Mouse (Mus musculus): ENCODE data around the gene Ccdc117. TPM values are rescaled to one million over a fixed set of nuclear protein-coding genes. Genes with fewer than 3 reads are reported as not detected.
"Not testable (repeated sequence)": the region's sequence is repeated elsewhere in the genome, so short reads cannot be mapped to it uniquely, and the experiment has no call there.

Ccdc117 gene
- total RNA-seq, 1 experiment, result 27.4 TPM

- in situ Hi-C loops (cut with MboI; ENCODE audit: low sequenced_read_pairs in 2 of 2, unreplicated experiment in 2 of 2), result no loop called here
- H3K27ac ChIP-seq (ENCODE audit: insufficient read depth, low read depth, low read length, poor library complexity, severe bottlenecking), result no peak overlapping the region
- DNase-seq (ENCODE audit: low read depth, low spot score), result no peak
- no peaks in the 10 kb centered on the region for H3K9me3 ChIP-seq (ENCODE audit: control insufficient read depth, insufficient read depth, low read depth, low read length)
- H3K9ac ChIP-seq (ENCODE audit: insufficient read depth, low read depth, low read length, poor library complexity, severe bottlenecking), result no peak overlapping the region
- H3K4me3 ChIP-seq (ENCODE audit: insufficient read depth in 1 of 2, low read depth in 1 of 2, low read length in 2 of 2, poor library complexity in 1 of 2, severe bottlenecking in 1 of 2), result no peak overlapping the region
- H3K36me3 ChIP-seq (ENCODE audit: control insufficient read depth, insufficient read depth, low read length, poor library complexity, severe bottlenecking), result no peaks in the 10 kb centered on the region
- no peak for TF ChIP-seq ZNF384 (IDR thresholded peaks at IDR 0.05; ENCODE audit: low read depth, low read length)
- no peak for TF ChIP-seq ZC3H11A (IDR thresholded peaks at IDR 0.05; ENCODE audit: borderline replicate concordance, low read depth, low read length)
- no peak for TF ChIP-seq MAFK (IDR thresholded peaks at IDR 0.05; ENCODE audit: insufficient read depth, low read depth, low read length)
- no peak for TF ChIP-seq CHD2 (IDR thresholded peaks at IDR 0.05; ENCODE audit: low read depth, low read length)
- TF ChIP-seq HCFC1 (IDR thresholded peaks at IDR 0.05; ENCODE audit: borderline replicate concordance, insufficient read depth, low read length), result no peak
- H3K4me1 ChIP-seq (ENCODE audit: control insufficient read depth in 2 of 2, insufficient read depth in 2 of 2, low read length in 2 of 2, poor library complexity in 1 of 2), result no peaks in the 10 kb centered on the region
Observed at GRCm38 (mm10) chr11:5551430-5551829, 9.4 kb upstream of the Ccdc117 start.

- no peak overlapping the region for H3K27ac ChIP-seq (ENCODE audit: insufficient read depth, low read depth, low read length, poor library complexity, severe bottlenecking)
- TF ChIP-seq CHD2 (IDR thresholded peaks at IDR 0.05; ENCODE audit: low read depth, low read length), result no peak
- no peak for TF ChIP-seq ZNF384 (IDR thresholded peaks at IDR 0.05; ENCODE audit: low read depth, low read length)
- TF ChIP-seq HCFC1 (IDR thresholded peaks at IDR 0.05; ENCODE audit: borderline replicate concordance, insufficient read depth, low read length), result no peak
- TF ChIP-seq ZC3H11A (IDR thresholded peaks at IDR 0.05; ENCODE audit: borderline replicate concordance, low read depth, low read length), result no peak
- TF ChIP-seq MAFK (IDR thresholded peaks at IDR 0.05; ENCODE audit: insufficient read depth, low read depth, low read length), result no peak
- DNase-seq (ENCODE audit: low read depth, low spot score), result no peak
- H3K36me3 ChIP-seq (ENCODE audit: control insufficient read depth, insufficient read depth, low read length, poor library complexity, severe bottlenecking), result no peaks in the 10 kb centered on the region
- H3K4me3 ChIP-seq (ENCODE audit: insufficient read depth in 1 of 2, low read depth in 1 of 2, low read length in 2 of 2, poor library complexity in 1 of 2, severe bottlenecking in 1 of 2), result no peak overlapping the region
- no peak overlapping the region for H3K9ac ChIP-seq (ENCODE audit: insufficient read depth, low read depth, low read length, poor library complexity, severe bottlenecking)
- peaks cover 3 to 7% of the 10 kb centered on the region in 2 experiments; a peak in 2 of 4 replicates for H3K4me1 ChIP-seq (ENCODE audit: control insufficient read depth in 2 of 2, insufficient read depth in 2 of 2, low read length in 2 of 2, poor library complexity in 1 of 2)
- in situ Hi-C loops (cut with MboI; ENCODE audit: low sequenced_read_pairs in 2 of 2, unreplicated experiment in 2 of 2), result no loop called here
- no peaks in the 10 kb centered on the region for H3K9me3 ChIP-seq (ENCODE audit: control insufficient read depth, insufficient read depth, low read depth, low read length)
Observed at GRCm38 (mm10) chr11:5546693-5547092, 4.7 kb upstream of the Ccdc117 start.

DNA sequence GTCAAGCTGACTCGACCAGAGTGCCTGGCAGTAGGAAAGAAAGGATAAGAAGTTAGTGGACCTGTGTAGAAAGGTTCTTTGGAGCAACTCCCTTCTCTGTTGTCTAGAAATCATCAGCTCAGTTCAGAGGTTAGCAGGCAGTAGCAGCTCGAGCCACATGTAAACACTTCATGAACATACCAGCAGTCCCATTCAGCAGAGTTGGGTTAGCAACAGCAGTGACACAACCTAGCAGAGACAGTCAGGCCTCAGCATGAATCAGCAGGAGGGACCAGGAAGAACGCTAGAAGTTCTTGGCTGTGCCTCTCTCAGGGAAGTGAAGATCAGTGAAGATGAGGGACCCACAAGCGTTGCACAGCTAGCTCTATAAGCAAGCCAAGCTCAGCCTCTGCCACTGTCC, 3.5 kb upstream of the Ccdc117 start:
- no peak for DNase-seq (ENCODE audit: low read depth, low spot score)
- no peaks in the 10 kb centered on the region for H3K9me3 ChIP-seq (ENCODE audit: control insufficient read depth, insufficient read depth, low read depth, low read length)
- in situ Hi-C loops (cut with MboI; ENCODE audit: low sequenced_read_pairs in 2 of 2, unreplicated experiment in 2 of 2), result no loop called here
- TF ChIP-seq MAFK (IDR thresholded peaks at IDR 0.05; ENCODE audit: insufficient read depth, low read depth, low read length), result no peak
- H3K27ac ChIP-seq (ENCODE audit: insufficient read depth, low read depth, low read length, poor library complexity, severe bottlenecking), result peak overlapping the region; percentile 11; the same call in 1 of the 2 replicates
- H3K9ac ChIP-seq (ENCODE audit: insufficient read depth, low read depth, low read length, poor library complexity, severe bottlenecking), result no peak overlapping the region
- H3K36me3 ChIP-seq (ENCODE audit: control insufficient read depth, insufficient read depth, low read length, poor library complexity, severe bottlenecking), result no peaks in the 10 kb centered on the region; the same call in 1 of the 2 replicates
- peaks cover 3 to 7% of the 10 kb centered on the region in 2 experiments; a peak in 2 of 4 replicates for H3K4me1 ChIP-seq (ENCODE audit: control insufficient read depth in 2 of 2, insufficient read depth in 2 of 2, low read length in 2 of 2, poor library complexity in 1 of 2)
- H3K4me3 ChIP-seq (ENCODE audit: insufficient read depth in 1 of 2, low read depth in 1 of 2, low read length in 2 of 2, poor library complexity in 1 of 2, severe bottlenecking in 1 of 2), result no peak overlapping the region

DNA sequence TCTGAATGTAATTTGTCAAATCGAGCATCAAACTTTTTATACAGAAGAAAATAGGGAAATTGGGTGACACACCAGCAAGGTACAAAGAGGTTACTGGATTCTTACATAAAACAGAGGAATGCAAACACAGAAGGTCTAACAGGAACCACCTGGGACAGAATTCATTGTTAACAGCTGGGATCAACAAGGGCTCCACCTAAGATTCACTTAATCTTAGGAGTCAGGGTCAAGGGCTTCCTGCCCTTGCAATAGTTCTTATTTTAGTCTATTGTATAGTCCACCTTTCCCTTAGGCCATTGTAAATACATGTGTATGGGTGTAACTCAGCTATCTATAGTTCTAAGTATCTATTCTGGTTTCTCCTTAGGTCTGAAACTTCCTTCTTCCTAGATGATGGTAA, 2.7 kb upstream of the Ccdc117 start:
- DNase-seq (ENCODE audit: low read depth, low spot score); H3K9ac ChIP-seq (ENCODE audit: insufficient read depth, low read depth, low read length, poor library complexity, severe bottlenecking); H3K36me3 ChIP-seq (ENCODE audit: control insufficient read depth, insufficient read depth, low read length, poor library complexity, severe bottlenecking); H3K4me3 ChIP-seq (ENCODE audit: insufficient read depth in 1 of 2, low read depth in 1 of 2, low read length in 2 of 2, poor library complexity in 1 of 2, severe bottlenecking in 1 of 2); H3K4me1 ChIP-seq (ENCODE audit: control insufficient read depth in 2 of 2, insufficient read depth in 2 of 2, low read length in 2 of 2, poor library complexity in 1 of 2); H3K27ac ChIP-seq (ENCODE audit: insufficient read depth, low read depth, low read length, poor library complexity, severe bottlenecking); H3K9me3 ChIP-seq (ENCODE audit: control insufficient read depth, insufficient read depth, low read depth, low read length); in situ Hi-C loops (cut with MboI; ENCODE audit: low sequenced_read_pairs in 2 of 2, unreplicated experiment in 2 of 2): not testable (repeated sequence)

- Histone ChIP-seq H3K27ac (ENCODE audit: insufficient read depth, low read depth, low read length, poor library complexity, severe bottlenecking) (no peak overlapping the region), H3K9me3 (ENCODE audit: control insufficient read depth, insufficient read depth, low read depth, low read length) (no peaks in the 10 kb centered on the region), H3K4me3 (ENCODE audit: insufficient read depth in 1 of 2, low read depth in 1 of 2, low read length in 2 of 2, poor library complexity in 1 of 2, severe bottlenecking in 1 of 2) (no peak overlapping the region), H3K4me1 (ENCODE audit: control insufficient read depth in 2 of 2, insufficient read depth in 2 of 2, low read length in 2 of 2, poor library complexity in 1 of 2) (peaks cover 6 to 7% of the 10 kb centered on the region in 2 experiments; a peak in 2 of 4 replicates), H3K36me3 (ENCODE audit: control insufficient read depth, insufficient read depth, low read length, poor library complexity, severe bottlenecking) (peaks cover 8% of the 10 kb centered on the region), H3K9ac (ENCODE audit: insufficient read depth, low read depth, low read length, poor library complexity, severe bottlenecking) (no peak overlapping the region)
- in situ Hi-C loops (cut with MboI; ENCODE audit: low sequenced_read_pairs in 2 of 2, unreplicated experiment in 2 of 2), result no loop called here
- no peak for DNase-seq (ENCODE audit: low read depth, low spot score)
- TF ChIP-seq HCFC1 (IDR thresholded peaks at IDR 0.05; ENCODE audit: borderline replicate concordance, insufficient read depth, low read length) (no peak), MAFK (IDR thresholded peaks at IDR 0.05; ENCODE audit: insufficient read depth, low read depth, low read length) (no peak), ZNF384 (IDR thresholded peaks at IDR 0.05; ENCODE audit: low read depth, low read length) (no peak), ZC3H11A (IDR thresholded peaks at IDR 0.05; ENCODE audit: borderline replicate concordance, low read depth, low read length) (no peak), CHD2 (IDR thresholded peaks at IDR 0.05; ENCODE audit: low read depth, low read length) (no peak)
Observed at GRCm38 (mm10) chr11:5543281-5543680, 1.3 kb upstream of the Ccdc117 start.

Data from ES-E14 (cell line).